Mouse (Mus musculus) lung, postnatal 0 days (tissue): ENCODE results near the gene Rxrg.

Experiments
- CTCF ChIP-seq: IDR thresholded peaks from 2 replicates; pipeline ENCODE4 v1.5.1; 2016; ENCODE audit warnings: antibody characterized with exemption, mild to moderate bottlenecking
- EP300 ChIP-seq: IDR thresholded peaks from 2 replicates; pipeline ENCODE4 v1.6.1; 2016; ENCODE audit warnings: antibody characterized with exemption, mild to moderate bottlenecking, control low read depth

GRCm38 (mm10) chr1:167599211-167599735, 1.1 kb downstream of the Rxrg start:
- TF ChIP-seq CTCF (no peak), EP300 (no peak)
